Mouse (Mus musculus) liver, postnatal 0 days (tissue): ENCODE results near the gene Zdhhc19.

Experiments
- CTCF ChIP-seq: sonication (generic); IDR thresholded peaks from 2 replicates; pipeline ENCODE4 v1.5.1; 2016; ENCODE audit warnings: antibody characterized with exemption, low read depth
- EP300 ChIP-seq: IDR thresholded peaks from 2 replicates; pipeline ENCODE4 v1.6.1; 2016; ENCODE audit warnings: antibody characterized with exemption, low read depth, mild to moderate bottlenecking

- TF ChIP-seq EP300 = no peak
- no peak for TF ChIP-seq CTCF
Observed at GRCm38 (mm10) chr16:32463426-32463825, 32.6 kb upstream of the Zdhhc19 start.
